Mouse (Mus musculus): ENCODE measurements around the gene Slc25a13.

Gene Slc25a13

DNA sequence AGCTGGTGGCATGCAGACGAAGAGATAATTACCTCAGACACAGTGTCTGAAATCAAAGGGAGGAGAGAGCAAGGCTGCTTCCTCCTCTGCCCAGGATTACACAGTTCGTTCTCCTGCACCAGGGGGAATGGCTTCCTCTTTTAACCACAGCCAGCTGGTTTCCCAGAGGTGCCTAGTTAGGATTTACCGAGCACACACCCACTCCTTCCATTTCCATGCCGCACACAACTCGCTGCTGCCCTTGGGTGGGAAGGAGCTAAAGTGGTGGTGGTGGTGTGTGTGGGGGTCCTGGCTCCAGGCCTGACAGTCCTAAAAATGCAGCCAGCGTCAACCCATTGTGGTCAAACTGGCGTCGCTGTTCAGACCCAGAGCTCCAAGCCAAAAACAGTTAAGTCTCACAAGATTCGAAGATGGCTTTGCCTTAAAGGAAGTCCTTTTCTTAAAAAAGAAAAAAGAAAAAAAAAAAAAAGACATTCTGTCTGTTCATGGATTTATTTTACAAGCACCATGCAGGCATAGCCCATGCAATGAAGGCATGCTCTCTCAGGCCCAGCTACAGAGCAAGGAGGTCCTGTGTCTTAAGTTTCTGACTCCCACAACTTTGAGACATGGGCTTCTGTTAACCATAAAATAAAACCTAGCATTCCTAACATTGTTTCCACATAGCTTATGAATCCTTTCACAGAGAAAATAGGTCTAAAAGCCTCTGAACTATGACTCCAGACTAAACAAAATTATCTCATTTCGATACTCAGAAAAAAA lies 104.0 kb downstream of the Slc25a13 start:
- no peak for DNase-seq (ENCODE audit: low spot score)

DNA sequence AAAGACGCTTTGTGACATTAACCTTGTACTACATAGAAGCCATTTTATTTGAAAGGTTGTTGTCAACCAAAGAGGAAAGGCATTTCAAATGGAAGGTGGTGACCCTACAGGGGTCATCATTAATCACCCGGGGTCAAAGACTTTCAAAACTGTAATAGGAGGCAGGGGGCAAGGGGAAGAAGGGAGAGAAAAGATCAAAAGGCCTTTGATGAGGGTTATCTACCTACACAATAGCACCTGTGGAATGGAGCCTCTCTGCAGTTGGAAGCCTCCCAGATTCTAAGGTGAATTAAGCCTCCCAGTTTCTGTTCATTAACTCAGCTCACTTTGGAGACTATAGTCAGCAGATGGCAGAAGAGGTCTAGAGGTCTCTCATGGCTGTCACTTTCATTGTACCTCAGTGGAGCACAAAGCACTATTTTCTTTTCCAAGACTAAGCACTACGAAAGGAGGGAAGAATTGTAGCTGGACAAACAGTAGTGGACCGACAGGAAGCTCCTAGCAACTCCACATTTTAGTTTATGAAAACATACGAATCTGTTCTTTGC lies 109.5 kb downstream of the Slc25a13 start:
- no peak for DNase-seq (ENCODE audit: low spot score)

DNA sequence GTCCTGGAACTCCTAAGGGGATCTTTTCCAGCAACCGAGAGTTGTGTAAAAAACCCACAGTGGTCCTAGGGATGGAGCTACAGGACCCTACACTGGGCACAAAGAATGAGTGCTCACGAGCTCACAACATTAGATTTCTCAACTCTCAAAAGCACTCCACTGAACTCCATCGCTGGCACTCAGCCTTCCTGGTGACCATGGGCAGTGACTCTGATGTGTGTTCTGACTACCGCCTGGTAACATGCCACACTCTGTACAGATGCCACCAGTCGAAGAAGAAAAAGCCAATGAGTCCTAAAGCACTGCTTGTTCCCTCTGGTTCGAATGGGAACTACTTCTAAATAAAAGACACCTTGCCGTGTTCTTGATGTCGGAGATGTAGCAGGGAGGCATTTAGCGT lies 111.4 kb downstream of the Slc25a13 start:
- no peak for DNase-seq (ENCODE audit: low spot score)

DNA sequence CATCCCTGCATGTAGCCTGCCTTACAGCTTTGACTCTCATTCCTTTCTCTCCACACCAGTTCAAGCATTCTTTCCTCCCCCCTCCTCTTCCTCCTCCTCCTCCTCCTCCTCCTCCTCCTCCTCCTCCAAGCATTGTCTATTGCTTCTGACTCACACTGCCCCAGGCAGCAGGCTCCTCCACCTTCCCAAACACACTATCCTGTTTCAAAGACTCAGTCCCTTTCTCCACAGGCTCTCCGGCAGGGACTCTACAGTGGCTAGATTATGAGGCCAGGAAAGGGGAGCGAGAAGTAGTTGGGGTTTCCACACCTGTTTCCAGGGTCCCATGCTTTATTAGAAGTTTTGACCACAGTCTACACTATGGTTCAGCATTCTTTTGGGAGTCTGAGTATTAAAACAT lies 113.5 kb downstream of the Slc25a13 start:
- no peak for DNase-seq (ENCODE audit: low spot score)

DNA sequence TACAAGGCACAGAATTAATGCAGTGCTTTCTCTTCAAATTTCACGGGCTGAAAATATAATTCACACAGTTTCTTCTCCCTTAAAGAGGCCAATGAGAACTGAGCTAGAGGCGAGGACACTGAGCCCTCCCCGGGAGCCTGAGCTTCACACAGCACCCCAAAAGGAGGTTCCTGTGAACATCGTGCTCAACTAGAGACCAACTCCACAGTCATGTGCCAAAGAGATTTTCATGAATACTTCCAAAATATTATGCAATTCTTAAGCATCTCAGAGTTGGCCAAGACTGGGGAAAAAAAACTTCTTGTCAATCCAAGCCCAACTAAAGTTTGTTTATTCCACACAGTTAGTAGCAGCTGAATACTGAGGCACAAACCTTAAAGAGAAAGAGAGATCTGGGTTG lies 115.4 kb downstream of the Slc25a13 start:
- no peak for DNase-seq (ENCODE audit: low spot score)

DNA sequence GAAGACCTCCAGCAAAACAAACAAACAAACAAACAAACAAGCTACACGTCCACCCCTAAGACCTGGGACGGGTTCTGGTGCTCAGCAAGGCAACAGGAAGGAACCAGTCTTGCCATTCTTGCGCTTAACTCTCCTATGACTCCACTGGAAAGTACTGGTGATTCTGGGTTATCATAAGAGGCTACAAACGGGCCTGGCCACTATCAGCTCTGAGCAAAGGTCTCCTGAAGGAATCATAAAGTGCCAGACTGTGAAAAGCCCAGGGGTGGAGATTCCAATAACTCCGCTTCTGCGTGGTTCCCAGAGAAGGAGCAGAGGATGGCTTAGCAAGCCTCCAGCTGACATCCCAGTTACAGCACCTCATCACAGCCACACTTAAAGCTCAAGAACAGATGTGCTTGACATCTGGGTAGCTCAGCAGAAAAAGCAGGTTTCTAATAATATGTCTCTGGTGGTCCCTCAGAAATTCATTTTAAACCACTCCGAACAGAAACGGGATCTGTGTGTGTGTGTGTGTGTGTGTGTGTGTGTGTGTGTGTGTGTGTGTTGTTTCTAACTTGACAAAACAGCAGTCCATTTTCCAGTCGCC lies 116.0 kb downstream of the Slc25a13 start:
- no peak for DNase-seq (ENCODE audit: low spot score)

DNA sequence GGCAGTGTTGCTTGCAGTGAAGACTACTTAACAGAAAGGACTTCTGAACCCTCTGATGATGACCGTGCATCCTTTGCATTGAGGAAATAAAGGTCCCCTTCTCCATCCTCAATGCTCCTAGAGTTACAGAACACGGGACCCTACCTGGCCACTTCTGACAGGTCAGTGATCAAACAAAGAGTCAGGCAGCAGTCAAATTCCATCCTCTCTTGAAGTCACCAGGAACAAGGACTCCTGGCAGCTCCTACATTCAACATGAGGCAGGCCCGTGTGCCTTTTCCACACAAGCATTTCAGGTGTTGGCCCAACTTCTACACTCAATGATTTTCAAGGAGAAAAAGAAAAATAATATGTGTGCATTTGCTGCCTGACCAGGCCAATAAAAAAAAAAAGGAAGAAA lies 123.0 kb downstream of the Slc25a13 start:
- no peak for DNase-seq (ENCODE audit: low spot score)

DNA sequence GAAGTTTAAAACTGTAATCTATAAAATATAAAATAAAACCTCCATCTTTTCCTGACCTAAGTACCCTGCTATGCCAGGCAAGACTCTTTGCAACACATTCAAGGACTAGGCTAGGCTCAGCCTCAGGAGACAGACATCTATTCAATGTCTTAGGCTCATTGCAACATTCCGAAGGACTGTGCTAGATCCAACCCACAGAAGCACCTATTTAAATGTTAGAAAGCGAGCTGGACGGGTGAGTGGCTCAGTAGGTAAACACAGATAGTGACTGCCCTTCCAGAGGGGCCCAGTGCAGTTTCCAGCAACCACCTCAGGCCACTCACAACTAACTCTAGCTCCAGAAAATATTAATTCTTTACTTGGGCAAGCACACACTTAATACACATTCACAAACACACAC lies 123.5 kb downstream of the Slc25a13 start:
- DNase-seq (ENCODE audit: low spot score), result no peak

DNA sequence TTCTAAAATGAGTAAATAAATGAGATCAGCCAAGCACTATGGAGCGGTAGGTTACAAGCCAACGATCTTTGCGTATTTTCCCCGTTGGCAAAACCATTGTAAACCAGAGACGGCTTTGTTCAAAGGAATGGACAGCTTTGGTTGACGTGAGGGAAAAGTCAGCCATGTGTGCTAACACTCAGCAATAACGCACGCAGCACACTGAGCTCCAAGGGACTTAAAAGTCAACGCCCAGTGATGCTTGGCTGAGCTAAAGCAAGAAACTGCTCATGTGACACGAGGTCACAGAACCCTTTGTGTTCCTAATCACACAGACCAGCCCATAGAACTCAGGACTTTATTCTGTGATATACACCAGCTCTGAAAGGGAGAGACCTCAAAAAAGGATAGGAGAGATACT lies 124.5 kb downstream of the Slc25a13 start:
- no peak for DNase-seq (ENCODE audit: low spot score)

DNA sequence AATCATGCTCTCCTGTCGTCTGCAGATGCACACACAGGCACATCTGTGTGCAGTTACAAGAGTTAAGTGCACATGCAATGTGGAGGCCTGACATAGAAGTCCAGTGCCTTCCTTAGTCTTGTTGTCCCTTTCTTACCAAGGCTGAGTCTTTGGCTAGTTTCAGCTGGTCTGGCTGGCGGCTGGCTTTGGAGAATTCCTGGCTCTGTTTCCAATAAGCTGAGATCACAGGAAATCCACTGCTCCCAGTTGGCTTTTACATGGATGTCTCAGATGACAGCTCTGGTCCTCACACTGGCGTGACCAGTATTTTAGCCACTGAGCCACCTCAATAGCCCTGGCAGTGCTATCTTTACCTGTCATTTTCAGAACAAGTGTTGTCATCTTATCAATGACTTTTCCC lies 126.0 kb downstream of the Slc25a13 start:
- DNase-seq (ENCODE audit: low spot score), result no peak

DNA sequence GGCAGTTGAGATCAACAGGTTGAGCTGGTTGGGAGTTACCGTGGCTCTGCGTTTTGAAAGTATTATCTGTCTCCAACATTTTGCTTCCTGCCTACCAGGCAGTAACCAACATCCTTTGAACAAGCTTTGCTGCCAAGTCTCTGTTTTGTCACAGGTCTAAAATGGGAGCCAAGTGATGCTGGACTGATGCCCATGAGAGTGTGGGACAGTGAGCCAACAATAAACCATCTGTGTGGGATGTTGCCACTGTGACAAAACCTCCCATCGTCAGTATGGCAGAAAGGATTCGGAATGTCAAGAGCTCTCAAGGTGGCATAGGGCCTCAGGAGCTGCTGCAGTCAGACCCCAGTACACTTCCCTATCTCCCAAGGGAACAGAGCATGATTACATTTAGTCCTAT lies 128.8 kb downstream of the Slc25a13 start:
- no peak for DNase-seq (ENCODE audit: low spot score)

DNA sequence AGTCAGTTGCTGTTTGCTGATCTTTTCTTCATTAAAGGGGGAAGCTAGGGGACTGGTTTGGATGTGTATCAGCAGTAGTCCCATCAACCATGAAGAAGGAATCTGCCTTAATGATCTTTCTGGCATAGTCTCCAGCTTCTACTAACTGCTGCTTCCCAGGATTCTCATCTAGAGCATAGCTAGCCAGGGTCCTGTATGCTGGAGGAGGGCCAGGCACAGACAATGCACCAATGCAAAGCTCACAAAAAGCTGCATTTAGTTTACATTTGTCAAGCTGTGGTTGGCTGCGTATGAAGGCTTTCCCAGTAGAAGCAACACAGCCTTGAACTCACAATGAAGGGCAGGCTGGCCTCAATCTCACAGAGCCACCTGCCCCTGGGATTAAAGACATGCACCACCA lies 136.5 kb downstream of the Slc25a13 start:
- DNase-seq (ENCODE audit: low spot score), result no peak

DNA sequence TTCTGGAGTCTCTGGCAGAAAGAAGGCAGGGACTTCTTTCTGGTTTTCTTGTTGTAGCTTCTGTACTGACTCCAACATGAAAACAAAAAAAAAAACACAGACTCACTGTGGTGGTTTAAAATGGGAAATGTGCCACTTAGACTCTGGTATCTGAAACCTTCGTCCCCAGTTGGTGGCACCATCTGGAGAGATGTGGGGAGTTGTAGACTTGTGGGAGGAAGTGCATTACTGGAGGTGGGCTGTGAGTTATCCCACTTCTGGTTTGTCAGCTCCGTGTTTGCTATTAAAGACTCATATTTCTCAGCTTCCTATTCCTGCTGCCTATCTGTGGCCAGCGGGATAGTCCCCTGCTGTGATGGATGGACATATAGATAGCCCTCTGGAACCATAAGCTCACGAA lies 139.7 kb downstream of the Slc25a13 start:
- no peak for DNase-seq (ENCODE audit: low spot score)

DNA sequence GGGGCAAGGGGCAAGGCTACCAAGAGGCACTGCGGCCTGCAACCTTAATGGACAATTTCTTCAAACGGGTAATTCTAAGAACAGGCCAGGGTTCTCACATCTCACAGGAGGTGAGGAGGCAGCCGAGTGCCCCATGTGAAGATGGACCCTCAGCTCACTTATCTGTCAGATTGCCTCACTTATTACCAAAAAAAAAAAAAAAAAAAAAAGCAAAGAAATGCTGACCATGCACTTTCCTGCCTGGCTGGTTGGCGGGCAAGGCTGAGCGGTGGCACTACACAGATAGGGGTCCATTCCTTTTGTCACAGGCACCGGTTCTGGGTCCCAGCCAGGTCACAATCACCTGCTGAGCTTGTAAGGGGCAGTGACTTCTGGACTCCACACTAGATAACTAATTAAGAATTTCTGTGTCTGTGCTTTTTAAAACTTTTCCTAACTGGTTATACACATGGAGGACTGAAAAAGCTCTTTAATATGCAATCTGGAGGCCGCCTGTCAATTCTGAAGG lies 141.0 kb downstream of the Slc25a13 start:
- DNase-seq (ENCODE audit: low spot score), result no peak

DNA sequence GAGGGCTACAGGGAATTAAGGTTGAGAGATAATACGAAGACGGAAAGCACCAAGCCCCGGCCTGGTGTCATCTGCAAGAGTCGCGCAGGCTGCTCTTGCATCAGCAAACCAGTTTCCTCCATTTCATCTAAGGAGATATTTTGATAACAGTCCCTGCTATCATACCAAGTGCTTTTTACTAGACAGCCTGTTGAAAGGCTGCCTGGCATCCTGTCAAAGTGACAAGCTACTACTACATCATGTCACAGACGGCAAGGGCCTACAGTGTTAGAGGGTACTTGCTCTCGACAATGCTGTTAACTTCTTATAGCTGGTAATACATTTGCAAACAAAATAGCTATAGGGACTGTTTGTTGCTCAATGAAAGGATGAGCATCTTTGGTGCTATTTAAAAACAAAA lies 145.9 kb downstream of the Slc25a13 start:
- no peak for DNase-seq (ENCODE audit: low spot score)

DNA sequence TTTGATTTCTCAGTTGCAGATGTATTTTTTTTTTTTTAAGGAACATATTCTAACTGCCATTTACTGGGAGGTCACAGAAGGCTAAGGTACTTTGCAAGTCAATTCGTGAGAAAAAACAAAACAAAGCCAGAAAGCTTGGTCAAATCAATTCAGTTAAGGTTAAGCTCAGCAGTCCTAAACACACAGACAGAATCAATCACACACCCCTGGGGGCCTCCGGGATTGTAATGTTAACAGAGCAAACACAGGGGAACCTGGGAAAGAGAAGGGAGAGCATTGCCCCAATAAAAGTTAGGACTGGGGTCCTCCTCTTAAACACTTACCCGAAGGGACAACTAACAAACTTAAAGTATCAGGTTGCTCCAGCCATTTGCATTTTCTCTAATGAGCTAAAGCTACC lies 147.0 kb downstream of the Slc25a13 start:
- no peak for DNase-seq (ENCODE audit: low spot score)

DNA sequence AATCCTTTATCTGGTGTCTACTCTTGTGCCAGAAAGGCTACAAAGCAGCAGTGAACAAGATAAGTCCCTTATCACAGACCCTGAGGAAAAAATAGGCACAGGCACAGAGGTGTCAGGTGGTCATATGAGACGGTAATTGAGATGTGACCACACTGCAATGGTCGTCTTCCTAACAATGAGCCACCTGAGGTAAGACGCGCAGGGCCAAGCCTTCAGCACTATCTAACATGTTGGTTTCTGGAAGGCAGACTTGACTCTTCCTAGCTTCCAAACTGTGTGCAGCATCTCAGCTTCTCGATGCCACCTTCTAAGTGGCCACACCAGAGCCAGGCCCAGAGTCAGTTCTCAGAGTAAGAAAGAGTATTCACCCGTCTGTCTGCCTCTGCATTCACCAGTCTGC lies 149.8 kb downstream of the Slc25a13 start:
- DNase-seq (ENCODE audit: low spot score), result no peak

DNA sequence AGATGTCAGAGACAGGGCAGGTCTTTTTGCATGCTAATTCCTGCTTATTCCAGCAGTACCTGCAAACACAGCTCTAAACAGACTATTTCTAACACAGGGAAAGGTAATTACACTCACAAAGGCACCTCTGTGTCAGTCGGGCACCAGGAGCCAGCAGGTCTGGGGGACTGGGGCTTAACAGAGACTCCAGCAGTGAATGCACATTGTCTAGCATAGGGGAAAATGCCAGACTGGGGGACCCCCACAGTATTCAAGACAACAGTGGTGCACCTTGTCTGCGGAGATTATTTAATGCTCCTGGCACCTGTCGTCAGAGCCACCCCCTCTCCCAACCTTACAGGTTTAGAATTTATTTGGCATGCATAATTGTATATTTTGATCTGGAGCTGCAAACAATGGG lies 158.4 kb downstream of the Slc25a13 start:
- DNase-seq (ENCODE audit: low spot score), result no peak

DNA sequence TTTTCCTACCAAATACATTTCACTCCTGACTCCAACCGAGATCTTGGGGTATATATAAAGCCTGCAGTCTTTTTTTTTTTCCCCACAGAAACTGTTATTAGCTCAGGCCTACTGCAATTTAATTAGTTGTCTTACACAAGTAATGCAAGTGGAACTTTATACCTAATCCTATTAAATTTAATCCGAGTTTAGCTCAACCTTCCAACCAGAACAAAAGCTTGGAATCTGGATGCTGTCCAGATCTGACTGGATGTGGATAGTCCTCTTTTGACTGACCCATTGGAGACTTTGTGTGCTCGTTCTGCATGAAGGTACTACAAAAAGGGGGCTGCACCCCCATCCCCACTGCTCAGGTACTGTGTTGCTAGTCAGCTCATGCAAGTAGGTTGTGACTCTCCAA lies 163.0 kb downstream of the Slc25a13 start:
- DNase-seq (ENCODE audit: low spot score), result no peak

DNA sequence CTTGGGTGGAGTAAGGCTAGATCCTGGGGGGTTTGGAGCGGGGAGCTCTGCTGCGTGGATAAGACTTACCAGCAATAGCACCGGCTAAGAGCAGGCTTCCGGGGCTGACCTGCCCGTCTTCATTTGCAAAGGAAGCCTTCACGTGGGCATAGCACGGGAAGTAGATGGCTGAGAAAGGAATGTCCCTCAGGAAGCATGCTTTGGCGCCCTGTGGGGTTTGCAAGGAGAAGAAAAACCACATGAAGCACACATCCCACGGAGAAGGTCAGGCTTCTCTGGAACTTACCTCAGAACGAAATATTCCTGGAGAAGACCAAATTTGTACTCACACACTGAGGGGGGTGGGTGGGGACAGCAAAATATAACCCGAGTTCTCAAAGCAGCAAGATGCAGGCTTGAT lies 164.3 kb downstream of the Slc25a13 start:
- no peak for DNase-seq (ENCODE audit: low spot score)

DNA sequence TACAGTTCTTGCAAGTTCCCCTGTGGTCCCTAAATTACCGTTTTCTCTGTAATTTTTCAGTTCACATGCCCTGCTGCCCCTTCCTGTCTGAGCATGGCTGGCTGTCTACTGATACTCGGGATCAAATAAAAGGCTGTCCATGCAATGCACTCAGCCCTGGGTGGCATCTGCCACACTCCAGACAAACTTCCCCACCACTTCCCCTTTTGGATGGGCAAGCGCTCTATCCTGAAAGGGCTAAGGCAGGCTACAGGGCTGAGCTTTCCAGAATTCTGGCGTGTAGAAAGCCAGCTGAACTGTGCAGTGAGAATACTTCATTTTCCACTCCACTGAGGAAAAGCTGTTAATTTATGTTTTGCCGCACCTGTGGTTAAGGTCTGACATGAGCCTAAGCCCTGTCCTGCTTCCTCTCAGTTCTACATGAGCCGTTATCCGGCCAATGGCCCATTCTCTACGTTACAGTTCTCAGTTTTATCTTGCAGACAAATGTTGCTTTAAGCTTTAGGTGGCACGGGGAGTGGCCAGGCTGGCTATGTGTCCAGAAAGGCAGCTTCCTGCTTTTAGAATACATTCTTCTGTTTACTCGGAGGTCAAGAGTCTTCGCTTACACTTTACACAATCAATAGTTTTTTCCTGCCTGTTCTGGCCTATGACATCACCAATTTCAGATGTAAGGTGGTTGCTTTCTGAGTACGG lies 170.1 kb downstream of the Slc25a13 start:
- DNase-seq (ENCODE audit: low spot score), result no peak

DNA sequence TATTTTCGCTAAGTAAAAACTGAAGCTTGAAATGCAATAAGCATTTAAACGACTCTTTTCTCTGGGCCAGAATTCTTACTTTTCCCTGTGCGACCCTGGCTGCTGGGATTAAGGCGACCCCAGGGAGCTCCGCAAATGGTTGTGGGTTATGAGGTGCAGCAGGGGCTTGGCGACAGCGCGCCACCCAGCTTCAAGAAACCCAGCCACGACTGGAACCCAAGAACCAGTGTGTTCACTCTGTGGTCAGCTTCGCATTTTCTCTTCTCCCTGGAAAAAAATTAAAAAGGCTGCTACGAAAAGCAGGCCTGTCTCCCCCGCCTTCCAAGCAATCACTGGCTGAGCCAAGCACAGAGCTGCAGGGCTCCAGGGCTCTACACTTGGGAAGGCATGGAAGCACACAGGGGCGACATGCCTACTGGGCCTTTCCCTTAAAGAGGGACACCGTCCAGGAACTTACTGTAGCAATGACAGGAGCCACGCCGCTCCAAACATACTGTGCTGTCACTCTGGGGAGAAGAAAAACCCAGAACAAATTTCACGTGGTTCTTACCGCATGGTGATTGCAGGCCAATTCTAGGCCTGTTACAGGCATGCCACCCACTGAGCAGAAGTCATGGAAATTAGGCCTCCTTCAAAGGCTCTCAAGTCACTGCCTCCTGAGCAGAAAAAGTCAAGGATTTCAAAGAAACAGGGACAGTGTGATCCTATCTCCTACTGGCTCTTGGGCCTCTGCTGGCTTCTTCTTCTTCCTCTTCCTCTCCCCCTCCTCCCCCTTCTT lies 178.0 kb downstream of the Slc25a13 start:
- DNase-seq (ENCODE audit: low spot score), result no peak
